Mouse (Mus musculus) T-helper 2 cell (primary cell): ENCODE results near the gene Angpt4.

ENCODE experiments used
- in situ Hi-C: fragments of 300-600 bp; cut with MboI, MseI; formaldehyde crosslinking; loops from one replicate; pipeline ENCODE4 v1.15.1; 2025; ENCODE audit warnings: high pct_unique_total_duplicates

The Angpt4 gene

DNA sequence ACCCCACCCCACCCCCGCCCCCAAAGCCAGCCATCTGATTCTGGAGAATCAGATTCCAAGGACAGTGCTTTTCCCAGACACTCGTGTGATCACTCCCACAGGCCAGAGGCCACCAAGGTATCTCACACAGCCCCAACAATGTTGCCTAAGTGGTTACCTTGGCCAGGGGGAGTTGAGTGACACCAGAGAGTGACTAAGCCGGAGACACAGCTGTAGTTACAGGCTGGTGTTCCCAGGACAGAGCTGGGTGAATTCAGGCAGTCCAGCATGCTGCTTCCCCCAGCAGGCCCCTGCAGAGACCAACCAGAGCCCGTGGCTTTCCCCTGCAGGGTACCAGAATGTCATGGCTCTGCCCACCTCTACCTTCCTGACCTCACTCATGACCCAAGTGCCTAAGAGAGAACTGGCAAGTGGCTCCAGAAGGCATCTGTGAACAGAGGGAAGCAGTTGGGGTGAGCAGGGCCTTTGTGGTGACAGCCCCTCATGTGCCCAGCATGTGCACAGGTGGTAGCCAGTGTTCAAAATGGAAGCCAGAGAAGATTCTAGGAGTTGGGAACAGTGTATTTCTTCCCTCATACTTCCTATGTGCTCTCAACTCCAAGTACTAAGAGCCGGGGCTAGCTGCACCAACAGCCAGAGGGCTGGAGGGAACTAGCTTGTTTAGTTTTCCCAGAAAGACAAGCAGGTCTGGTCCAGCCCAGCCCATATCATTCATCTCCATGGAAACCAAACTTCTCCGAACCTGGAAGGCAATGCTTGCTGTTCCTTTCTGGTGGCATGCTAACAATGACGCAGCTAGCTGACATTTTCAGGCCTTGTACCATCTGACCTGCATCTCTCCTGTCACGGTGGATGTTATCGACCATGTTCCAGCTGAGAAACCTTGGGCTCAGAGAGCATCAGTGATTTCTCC is 50.5 kb downstream of the Angpt4 start:
- in situ Hi-C loops = no loop called here

DNA sequence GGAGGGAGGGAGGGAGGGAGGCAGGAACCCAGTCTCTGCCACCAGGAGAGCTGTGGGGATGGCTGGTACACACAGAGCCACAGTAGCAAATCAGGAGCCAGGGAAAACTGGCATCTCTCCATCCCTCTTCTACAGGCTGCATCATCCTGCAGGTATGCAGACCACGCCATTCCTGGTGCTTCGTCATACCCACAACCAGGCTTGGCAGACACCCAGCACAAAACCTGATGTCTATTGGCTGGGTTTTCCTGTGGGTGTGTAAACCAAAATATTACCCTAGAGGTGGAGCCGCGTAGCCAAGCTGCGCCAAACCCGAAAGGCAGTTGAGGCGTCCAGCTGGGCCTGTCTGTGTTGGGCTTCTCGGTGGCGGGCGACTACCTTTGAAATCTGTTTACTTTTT is 51.5 kb downstream of the Angpt4 start:
- in situ Hi-C loops = no loop called here

DNA sequence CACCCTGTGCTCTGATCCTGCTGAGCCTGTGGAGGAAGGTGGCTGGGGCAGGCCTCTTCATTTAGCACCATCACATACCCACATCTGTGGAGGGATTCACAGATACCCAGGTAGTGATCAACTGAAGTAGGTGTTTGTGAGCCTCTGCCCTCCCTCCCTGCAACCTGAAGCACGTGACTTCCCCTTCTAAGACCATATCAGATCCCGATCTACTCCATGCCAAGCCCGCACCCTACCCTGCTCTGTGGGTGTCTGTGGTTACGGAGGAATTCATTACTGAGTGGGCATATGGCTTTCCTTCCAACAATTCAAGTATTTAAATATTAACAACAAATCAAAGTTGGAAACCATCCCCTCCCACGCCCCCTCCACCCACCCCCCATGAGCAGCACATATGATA is 52.3 kb downstream of the Angpt4 start:
- in situ Hi-C loops = no loop called here

DNA sequence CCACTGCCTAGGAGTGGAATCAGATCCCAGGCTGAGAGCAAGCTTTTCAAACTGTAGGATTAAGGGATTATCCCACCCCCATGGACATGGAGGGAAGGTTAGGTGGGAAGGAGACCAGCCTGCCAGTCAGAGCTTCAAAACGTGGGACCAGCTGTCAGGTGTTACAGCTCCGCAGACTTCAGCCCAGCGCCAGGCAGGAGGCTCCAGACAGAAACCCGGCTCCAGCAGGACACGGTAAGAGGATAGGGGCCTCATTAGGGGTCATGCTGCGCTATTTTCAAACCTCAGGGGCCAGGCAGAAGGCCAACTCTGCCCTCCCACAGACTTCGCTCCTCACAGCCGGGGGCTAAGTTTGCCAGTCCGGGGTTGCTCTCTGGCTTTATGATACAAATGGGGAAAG is 53.0 kb downstream of the Angpt4 start:
- in situ Hi-C loops = no loop called here

DNA sequence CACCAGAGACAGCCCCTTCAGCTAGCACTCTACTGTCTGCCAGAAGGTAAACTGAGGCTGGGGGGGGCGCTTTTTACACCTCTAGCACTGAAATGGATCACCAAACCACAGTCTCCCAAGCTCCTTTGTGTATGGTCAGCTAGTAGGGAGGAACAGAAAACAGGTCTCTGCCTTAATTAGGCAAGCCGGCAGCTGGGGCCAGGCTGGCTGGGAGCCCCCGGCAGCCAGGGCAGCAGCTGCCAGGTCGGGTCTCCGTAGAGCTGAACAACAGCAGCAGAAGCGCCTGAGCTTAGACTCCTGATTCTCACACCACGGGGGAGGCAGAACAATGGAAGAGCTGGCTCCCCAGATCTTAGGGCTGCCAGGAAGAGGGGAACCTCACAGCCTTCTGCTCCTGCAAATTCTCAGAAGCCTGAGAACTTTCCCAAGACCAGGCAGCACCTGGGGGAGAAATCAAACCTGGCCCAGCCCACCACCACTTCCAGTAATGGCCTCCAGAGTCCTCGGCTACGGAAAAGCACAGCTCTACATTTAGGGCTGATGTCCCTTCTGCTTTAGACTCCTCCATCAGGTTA is 56.3 kb downstream of the Angpt4 start:
- in situ Hi-C loops = no loop called here

DNA sequence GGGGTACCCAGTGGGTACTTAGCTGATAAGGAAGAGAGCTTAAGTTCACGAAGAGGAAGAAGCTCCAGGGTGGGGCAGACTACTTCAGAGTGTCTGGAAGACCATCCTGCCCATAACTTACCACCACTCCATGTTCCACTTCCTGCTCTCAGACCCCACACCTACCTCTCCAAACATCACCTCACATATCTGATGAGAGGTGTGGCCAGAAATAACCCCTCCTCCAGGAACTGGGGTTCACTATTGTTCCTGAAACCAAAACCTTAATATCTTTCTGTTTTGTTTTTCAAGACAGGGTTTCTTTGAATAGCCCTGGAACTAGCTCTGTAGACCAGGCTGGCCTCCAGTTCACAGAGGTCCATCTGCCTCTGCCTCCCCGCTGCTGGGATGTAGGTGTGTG is 56.8 kb downstream of the Angpt4 start:
- in situ Hi-C loops = no loop called here

DNA sequence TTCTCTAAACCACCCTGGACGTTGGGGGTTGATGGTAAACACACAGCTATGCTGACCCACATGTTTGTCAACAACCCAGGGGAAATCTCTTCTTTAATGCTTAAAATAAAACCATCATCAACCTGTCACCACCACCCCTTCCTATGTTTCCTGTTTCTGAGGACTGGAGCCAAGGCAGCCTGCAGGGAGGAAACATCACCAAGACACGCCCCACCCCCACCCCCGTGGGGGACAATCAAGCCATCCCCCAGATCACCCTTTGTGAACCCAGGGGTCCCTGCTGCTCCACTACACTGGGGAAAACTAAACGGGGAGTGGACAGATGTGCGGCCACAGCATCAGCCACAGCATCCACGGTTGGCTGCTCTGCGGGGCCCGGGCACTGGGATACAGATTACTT is 57.4 kb downstream of the Angpt4 start:
- in situ Hi-C loops = no loop called here

DNA sequence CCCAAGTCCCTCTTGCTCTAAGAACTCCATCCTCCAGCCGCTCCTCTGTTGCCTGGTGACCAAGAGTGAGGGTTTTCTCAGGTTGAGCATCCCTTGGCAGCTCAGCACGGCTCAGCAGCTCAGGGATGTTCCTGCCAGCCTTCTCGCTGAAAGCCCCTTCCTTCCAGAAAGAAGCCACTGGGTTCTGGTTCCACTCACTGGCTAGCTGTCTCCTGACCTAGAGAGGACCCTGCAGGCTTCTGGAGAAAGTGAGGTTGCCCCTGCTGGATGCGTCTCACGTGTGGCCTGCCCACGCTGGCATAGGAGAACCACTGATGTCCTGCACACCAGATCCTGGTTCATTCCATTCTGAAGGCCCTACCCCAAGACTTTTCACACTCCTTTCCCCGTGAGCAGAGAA is 58.0 kb downstream of the Angpt4 start:
- in situ Hi-C loops = no loop called here

DNA sequence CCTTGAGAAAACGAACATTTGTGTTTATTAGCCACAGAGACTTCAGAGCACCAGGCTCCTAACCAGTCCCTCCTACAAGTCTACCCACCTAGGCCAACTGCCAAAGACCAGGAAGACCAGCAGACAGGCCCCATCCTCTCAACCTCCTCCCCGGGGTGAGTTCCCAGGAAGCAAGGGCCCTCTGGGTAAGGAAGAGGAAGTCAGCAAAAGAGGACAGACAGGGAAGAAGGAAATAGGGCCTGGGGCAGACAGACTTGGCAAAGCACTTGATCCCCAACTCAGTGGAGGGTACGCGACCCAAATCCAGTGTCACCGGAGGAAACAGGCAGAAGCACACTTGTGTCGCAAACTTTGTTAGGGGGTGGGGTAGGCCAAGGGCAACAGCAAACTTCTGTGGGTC is 58.4 kb downstream of the Angpt4 start:
- in situ Hi-C loops = no loop called here

DNA sequence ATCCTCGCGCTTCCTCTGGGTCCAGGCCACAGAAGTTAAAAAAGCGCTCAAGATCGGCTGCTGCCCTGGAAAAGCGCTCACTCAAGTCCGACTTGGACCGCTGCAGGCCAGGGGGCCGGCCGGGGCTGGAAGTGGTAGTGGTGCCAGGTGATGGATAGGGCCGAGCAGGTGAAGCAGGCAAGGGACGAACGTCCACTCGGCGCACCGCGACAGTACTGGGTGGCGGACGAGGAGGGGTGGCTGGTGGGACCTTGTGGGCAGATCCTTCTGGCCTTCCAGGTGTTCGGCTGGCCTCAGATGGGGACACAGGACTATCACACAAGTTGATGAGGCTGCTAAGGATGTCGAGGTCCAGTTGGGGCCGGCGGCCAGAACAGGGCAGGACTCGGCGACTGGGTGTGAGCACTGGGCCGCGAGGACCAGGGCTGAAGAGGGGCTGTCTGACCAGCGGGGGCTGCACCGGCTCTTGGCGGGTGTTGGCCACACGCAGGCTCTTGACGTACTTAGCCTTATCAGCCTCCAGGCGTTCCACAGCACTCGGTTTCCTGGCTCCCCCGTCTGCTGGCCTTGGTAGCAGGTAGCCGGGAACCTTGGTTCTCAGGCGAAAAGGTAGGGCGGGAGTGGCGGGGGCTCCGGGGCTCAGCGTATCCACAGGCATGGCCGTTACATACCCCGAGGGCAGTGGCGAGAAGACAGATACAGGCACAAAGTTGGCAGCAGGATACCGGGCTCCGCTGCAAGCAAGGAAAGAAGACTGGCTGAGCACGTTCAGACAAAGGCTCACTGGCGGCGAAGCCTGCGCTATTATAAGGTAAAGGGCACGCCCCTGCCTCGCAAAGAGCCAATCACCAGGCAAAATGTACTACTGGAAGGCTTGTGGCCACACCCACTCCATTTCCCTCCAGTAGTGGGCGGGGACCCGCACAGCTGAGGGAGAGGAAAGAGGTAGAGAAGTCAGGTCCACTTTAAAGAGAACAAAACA is 59.5 kb downstream of the Angpt4 start:
- in situ Hi-C loops = no loop called here

DNA sequence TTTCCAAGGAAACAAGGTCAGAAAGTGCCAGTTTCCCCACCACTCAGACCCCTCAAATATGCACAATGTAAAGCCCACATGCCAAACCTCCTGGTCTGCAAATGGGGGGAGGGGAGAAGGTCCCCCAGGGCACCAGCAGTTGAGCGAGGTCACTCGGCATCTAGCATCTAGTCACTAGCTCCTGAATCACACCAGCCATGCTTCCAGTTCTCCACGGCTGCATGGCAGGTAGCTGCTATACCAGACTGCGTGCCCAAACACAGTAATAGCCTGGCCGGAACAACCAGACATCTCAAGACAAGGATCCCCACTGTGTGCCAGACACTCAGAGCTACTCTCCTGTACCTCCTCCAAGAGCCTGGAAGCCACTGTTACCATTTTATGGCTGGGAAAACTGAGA is 60.7 kb downstream of the Angpt4 start:
- in situ Hi-C loops = no loop called here

DNA sequence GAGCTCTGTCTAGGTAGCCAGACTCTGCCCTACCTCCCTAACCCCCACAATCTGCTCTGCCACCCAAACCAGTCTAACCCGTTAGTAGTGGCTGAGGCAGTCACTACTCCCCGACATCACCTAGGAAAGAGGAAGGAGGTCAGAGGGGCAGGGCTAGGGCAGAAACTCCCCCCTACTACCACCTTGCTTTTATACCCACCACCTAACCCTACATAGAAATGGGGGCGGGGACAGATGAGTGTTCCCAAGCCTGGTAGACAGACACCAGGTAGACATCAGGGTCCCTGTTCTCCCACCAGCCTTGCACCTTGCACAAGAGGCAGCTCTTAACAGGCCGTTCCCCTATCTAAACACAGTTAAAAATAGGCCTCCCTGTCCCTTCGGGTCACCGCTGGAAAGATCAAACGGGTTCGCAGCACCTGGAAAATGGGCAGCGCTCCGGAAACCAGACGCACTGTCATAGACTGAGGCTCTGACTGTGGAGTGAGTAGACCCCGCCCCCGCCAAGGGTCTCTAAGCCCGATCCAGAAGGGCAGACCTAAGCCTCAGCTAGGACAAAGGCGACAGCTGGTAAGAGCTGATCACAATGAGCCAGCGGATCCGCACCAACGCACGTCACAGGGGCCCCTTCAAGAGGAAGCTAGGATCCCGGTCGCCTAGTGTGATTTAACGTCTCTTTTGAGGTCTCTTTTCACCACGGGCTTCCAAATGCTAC is 62.0 kb downstream of the Angpt4 start:
- in situ Hi-C loops = no loop called here

DNA sequence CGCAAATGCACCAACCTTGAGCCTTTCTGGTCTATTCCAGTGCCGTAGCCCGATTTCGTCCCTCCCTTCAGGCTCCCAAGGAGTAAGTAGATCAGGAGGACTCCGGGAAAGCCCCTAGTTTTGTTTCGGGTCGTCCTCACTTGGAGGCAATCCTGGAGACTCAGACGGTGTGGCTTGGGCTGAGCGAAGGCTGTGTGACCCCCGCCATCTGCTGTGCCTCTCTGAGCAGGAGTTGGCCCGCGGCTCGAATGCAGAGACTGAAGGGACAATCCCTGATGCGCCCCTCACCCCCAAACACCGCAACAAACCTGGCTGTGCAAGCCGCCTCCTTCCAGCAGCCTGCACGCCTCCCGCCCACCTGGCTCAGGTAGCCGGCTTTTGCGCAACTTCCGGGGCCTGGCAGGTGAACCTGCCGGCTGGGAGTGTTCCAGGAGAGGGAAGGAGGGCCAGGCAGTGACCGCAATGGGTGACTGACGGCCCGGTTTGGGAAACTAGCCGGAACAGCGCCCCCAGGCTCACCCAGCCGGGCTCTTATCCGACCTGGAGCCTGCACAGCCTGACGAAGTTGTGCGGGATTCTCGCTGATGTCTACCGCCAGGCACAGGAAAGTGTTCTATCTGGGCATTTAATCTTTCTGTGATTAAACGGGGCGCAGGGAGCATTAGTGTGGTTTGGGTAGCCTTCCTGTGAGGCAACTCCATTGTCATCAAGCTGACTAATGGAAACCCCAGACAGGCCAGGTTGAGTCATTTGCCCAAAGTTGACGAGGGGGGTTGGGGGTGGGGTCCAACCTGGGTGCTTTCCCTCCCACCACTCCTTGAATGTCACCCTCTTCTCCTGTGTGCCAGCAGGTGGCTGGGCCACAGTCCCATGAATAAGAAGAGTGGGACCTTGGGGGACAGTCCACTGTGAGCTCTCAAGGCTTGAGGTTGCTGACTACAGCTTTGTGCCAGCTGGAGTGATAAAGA is 62.9 kb downstream of the Angpt4 start:
- in situ Hi-C loops = no loop called here

DNA sequence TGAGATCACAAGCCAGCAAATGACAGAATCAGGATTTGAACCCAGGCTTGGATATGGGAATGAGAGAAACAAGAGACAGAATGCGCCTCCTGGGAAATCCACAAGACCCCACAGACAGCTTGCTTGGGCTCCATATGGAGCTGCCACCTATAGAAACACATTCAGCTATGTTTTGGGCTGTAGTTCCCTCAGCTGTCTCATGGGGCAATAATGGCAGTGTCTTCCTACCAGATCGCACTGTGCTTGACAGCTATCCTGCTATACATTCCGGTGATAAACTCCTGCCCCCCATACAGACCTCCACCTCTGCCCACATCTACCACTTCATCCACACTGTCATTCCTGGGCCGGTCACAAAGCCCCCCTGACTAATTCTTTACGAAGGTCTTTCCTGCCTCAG is 64.3 kb downstream of the Angpt4 start:
- in situ Hi-C loops = loop anchor here (25.0 kb wide), 1 partner anchor 1663 kb away; the partner anchor contains the start of gene Gm10130

DNA sequence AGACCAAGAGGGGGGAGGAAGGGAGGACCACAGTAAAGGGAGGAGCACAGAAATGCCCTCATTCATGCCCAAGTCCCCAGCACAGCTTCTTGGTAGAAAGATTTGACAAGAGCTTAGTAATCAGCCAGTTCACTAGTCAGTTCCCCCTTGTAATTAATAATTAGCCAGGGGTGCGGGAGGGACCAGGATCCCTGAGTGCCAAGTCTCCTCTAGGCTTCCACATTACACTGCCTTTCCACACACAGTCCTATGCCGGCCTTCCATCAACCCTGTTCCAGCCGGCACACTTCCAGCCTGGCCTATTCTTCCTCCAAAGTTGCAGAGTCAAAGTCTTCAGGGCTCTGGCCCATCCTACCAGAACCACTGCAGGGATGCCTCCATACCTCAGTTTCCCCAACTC is 65.1 kb downstream of the Angpt4 start:
- in situ Hi-C loops = loop anchor here (25.0 kb wide), 1 partner anchor 1664 kb away; the partner anchor contains the start of gene Gm10130

DNA sequence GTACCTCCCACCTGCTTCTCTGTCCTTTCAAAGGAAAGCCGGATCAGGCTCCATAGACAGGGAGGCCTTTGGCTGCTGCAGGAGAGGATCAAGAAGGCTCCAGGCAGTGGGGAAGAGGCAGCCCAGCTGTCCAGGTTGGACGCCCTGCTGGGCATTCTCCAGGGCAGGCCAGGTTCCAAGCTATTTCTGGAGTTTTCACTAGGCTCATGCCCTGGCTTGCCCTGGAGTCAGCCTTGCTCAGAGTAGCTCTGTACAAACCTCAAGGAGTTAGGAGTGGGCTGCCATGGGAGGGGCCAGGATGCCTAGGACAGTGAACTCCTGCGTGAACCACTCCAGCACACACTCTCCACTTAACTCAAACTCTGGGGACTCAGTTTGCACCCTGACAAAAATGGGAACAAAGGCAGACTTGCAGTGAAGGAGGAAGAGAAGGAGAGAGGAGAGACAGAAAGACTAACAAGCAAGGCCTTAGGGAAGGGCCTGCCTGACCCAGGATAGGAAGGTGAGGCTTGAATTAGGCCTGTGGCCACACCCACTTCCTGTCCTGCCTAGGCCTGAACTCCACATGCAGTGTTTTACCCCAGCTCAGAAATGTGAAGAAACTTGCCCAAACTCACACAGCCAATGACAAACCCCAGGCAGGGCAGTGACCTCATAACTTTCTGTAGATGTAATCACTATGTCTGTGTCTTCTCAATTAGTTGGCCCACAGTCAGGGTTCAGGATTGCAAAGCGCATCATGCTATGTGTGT is 66.9 kb downstream of the Angpt4 start:
- in situ Hi-C loops = loop anchor here (25.0 kb wide), 1 partner anchor 1666 kb away; the partner anchor contains the start of gene Gm10130

DNA sequence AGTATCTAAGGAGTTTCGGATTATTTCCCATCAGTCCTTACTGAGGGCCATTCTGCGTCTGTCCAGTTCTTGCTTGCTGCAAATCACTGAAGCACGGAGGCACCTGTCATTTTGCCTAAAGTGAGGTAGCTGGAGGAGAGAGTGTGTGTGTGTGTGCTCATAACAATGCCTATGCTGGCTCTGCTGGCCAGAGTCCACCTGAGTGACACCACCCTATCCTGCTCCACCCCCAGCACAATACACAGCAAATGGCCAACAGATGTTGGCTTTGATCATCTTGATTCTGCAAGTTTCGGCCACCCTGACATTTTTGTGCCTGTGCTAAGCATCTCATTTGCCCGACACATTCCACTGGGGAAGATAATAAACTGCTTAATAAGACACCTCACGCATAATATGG is 67.5 kb downstream of the Angpt4 start:
- in situ Hi-C loops = loop anchor here (25.0 kb wide), 1 partner anchor 1666 kb away; the partner anchor contains the start of gene Gm10130

DNA sequence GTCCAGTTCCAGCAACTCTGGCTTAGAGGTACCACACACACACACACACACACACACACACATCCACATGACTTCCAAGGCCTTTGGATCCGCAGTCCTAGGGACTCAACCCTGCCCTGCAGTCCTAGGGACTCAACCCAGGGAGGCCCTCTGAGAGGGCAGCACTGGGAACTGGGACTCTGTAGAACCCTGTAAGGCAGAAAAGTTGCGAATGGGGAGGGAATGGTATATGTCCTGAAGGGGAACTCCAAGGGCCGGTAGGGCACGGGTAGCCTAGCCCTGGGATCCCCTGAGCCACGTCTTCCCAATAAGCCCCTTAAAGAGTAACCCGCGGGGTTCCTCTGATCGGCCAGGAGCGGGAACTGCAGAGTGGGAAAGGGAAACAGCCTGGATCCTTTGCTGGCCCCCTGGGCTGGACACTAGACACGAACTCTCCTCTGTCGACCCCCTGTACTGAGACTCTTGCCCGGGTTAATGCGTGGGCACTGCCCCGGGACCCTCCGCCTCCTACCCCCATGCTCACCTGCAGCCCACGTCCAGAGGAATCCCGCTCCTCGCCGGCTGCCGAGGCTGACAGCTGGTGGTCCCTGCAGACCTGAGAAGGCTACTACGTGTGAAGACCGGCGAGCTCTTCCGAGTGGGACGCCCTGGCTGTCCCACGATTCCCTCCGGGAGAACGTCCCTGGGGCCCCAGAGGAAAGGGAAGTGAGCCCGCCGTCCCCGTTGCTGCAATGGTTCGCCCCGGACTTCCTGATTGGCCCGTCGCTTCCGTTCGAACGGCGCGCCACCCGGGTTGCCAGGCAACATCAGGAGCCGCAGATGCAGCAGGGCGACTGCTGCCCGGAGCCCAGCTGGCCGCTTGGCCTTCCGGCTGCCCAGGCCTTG is 68.7 kb downstream of the Angpt4 start, which contains the start of gene Fam110a:
TSS of gene Fam110a (minus strand) at position 750 of the 885 bp plus-strand sequence.
- in situ Hi-C loops = loop anchor here (25.0 kb wide), 1 partner anchor 1667 kb away; the partner anchor contains the start of gene Gm10130
